8 mouse cellular contexts compared by ENCODE assay signal in the genomic region with DNA sequence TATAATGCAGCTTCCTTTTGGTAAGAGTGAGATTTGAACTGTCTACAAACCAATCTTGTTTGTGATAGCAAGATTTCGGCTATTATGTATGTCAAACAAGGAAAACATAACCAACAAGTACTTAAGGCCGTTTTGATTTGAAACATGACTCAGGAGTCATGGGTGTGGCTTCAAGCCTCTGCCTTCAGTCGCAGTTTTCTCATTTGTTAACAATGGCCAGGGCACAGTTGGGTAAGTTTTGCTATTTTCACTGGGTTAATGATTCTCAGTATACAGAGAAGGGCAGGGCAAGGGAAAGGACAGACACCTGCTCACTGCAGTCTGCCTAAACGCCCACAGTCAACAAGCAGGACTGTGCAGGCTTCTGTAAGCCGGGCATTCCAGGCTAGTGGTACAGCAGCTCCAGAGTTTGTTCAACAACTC. TPM values are rescaled to one million over a fixed set of nuclear protein-coding genes. Genes with fewer than 3 reads are reported as not detected.
DNase-seq lines count a peak whose midpoint lies in the region; ATAC-seq and TF ChIP-seq lines count a peak whose summit lies in the region.

No protein-coding gene starts in this region.

- no peaks in the 10 kb centered on the region for H3K36me3 ChIP-seq in forebrain, embryonic 13.5 days (ENCODE audit: poor library complexity, severe bottlenecking)
- no peaks in the 10 kb centered on the region for H3K36me3 ChIP-seq in liver, embryonic 14.5 days (replicated peaks; ENCODE audit: control insufficient read depth, insufficient read depth, low read depth)

- no peak for TF ChIP-seq CTCF in liver, embryonic 14.5 days (IDR thresholded peaks at IDR 0.05; ENCODE audit: low read depth)

- H3K4me1 ChIP-seq in forebrain, embryonic 13.5 days = peaks cover 37% of the 10 kb centered on the region
- peaks cover 12 to 17% of the 10 kb centered on the region in 2 experiments for H3K4me1 ChIP-seq in liver, embryonic 14.5 days (replicated peaks; ENCODE audit: control insufficient read depth in 2 of 2, insufficient read depth in 2 of 2, low read length in 1 of 2)

- H3K27ac ChIP-seq in forebrain, embryonic 13.5 days = peak overlapping the region; percentile 99; the same call in 1 of the 2 replicates
- peak overlapping the region; percentile 98 for H3K27ac ChIP-seq in liver, embryonic 14.5 days

- peak; percentile 47 for DNase-seq in kidney, adult 9 months
- DNase-seq in kidney, postnatal 14 days = no peak
- peak; percentile 56 for DNase-seq in NIH3T3 (ENCODE audit: low read depth)
- DNase-seq in liver, embryonic 14.5 days (ENCODE audit: low read depth in 3 of 3, low spot score in 3 of 3) = peak; percentile 35 to 60 (median 36)
- DNase-seq in thymus, postnatal 14 days = no peak
- DNase-seq in left cerebral cortex, adult 18-20 months (ENCODE audit: low spot score in 2 of 2) = no peak
- no peak for DNase-seq in layer of hippocampus, postnatal 25 days (ENCODE audit: extremely low spot score in 1 of 2, low spot score in 1 of 2)

- no peaks in the 10 kb centered on the region for H3K27me3 ChIP-seq in forebrain, embryonic 13.5 days
- no peaks in the 10 kb centered on the region for H3K27me3 ChIP-seq in liver, embryonic 14.5 days (ENCODE audit: control insufficient read depth, insufficient read depth, low read length)

- no peaks in the 10 kb centered on the region for H3K9me3 ChIP-seq in forebrain, embryonic 13.5 days (replicated peaks)
- no peaks in the 10 kb centered on the region for H3K9me3 ChIP-seq in liver, embryonic 14.5 days (ENCODE audit: control insufficient read depth, low read length)

- H3K4me3 ChIP-seq in forebrain, embryonic 13.5 days = peak overlapping the region; percentile 85
- H3K4me3 ChIP-seq in liver, embryonic 14.5 days (ENCODE audit: insufficient read depth in 1 of 2, low read depth in 2 of 2, low read length in 2 of 2) = peak overlapping the region; percentile 73 to 94

- peak overlapping the region; percentile 75 for H3K4me2 ChIP-seq in forebrain, embryonic 13.5 days
- peak overlapping the region; percentile 80 for H3K4me2 ChIP-seq in liver, embryonic 14.5 days (ENCODE audit: low read depth)

- ATAC-seq in forebrain, embryonic 13.5 days = peak; percentile 8
- ATAC-seq in liver, embryonic 14.5 days (ENCODE audit: insufficient read depth) = peak; percentile 27

- H3K9ac ChIP-seq in forebrain, embryonic 13.5 days = peak overlapping the region; percentile 84
- H3K9ac ChIP-seq in liver, embryonic 14.5 days (replicated peaks) = peak overlapping the region; percentile 89

- WGBS in forebrain, embryonic 13.5 days = 9% methylated on average over 5 of the region's 5 CpGs
- 2% methylated on average over 5 of the region's 5 CpGs for WGBS in liver, embryonic 14.5 days (ENCODE audit: insufficient replicate concordance)

- TF ChIP-seq EP300 in liver, embryonic 14.5 days (IDR thresholded peaks at IDR 0.05; ENCODE audit: low read depth) = no peak

RNA-seq across cellular contexts. Expression of a gene that starts 0.6 kb away (rescaled TPM):
- polyA plus RNA-seq in forebrain, embryonic 13.5 days (2015; fragmentation: Nextera tagmentation; extraction: Ambion mirVana) = 10.2 and 10.7 TPM in 2 replicates
- polyA plus RNA-seq in liver, embryonic 14.5 days (2012; rRNA removed) = 1.9 and 3.1 TPM in 2 replicates
- polyA plus RNA-seq in liver, embryonic 14.5 days (2014; fragmentation: Nextera tagmentation; extraction: Ambion mirVana) = 6.3 and 7.2 TPM in 2 replicates
- under 1 TPM; 0.70 to 0.98 TPM for total RNA-seq in left cerebral cortex, adult 18-20 months (2021)
- under 1 TPM; 0.61 to 0.76 TPM for total RNA-seq in layer of hippocampus, postnatal 25 days (2021)

RNA-seq across cellular contexts. Expression of a gene that starts 1.0 kb away (rescaled TPM):
- polyA plus RNA-seq in forebrain, embryonic 13.5 days (2015; fragmentation: Nextera tagmentation; extraction: Ambion mirVana) = 77.6 and 83.3 TPM in 2 replicates
- 6.9 and 14.4 TPM in 2 replicates for polyA plus RNA-seq in liver, embryonic 14.5 days (2012; rRNA removed)
- polyA plus RNA-seq in liver, embryonic 14.5 days (2014; fragmentation: Nextera tagmentation; extraction: Ambion mirVana) = 34.6 and 36.4 TPM in 2 replicates
- 10 to 100 TPM; 79.1 to 82.2 TPM for total RNA-seq in left cerebral cortex, adult 18-20 months (2021)
- total RNA-seq in layer of hippocampus, postnatal 25 days (2021) = 10 to 100 TPM; 85.8 to 91.9 TPM

RNA-seq across cellular contexts. Expression of a gene that starts 52.1 kb away (rescaled TPM):
- not detected in 2 replicates for polyA plus RNA-seq in forebrain, embryonic 13.5 days (2015; fragmentation: Nextera tagmentation; extraction: Ambion mirVana)
- polyA plus RNA-seq in liver, embryonic 14.5 days (2012; rRNA removed) = not detected in 2 replicates
- not detected in 2 replicates for polyA plus RNA-seq in liver, embryonic 14.5 days (2014; fragmentation: Nextera tagmentation; extraction: Ambion mirVana)
- total RNA-seq in left cerebral cortex, adult 18-20 months (2021) = under 1 TPM in 1 of 2 experiments, not detected in 1; 0.30 TPM
- under 1 TPM; 0.19 to 0.25 TPM for total RNA-seq in layer of hippocampus, postnatal 25 days (2021)

Comparison
In these comparisons a context has a peak if more than half of its experiments do, and no peak if none do; other contexts are left out.
1. DNase-seq: peak in kidney, adult 9 months (single experiment), NIH3T3 (single experiment) and liver, embryonic 14.5 days (3 of 3); none in kidney, postnatal 14 days (single experiment), thymus, postnatal 14 days (single experiment), left cerebral cortex, adult 18-20 months (0 of 2) and layer of hippocampus, postnatal 25 days (0 of 2).